Mouse (Mus musculus) adrenal gland, postnatal 14 days (tissue): Measurements from ENCODE around the gene Slc48a1. TPM values are rescaled to one million over a fixed set of nuclear protein-coding genes. Genes with fewer than 3 reads are reported as not detected.

Source experiments
- DNase-seq: peaks from one replicate; pipeline ENCODE4 v3.0.0; 2021; ENCODE audit warnings: mixed read lengths
- long read RNA-seq, 2 experiments: library from polyadenylated mRNA; stranded (forward); transcript quantifications; one replicate each; pipeline ENCODE4 v2.0.0; 2021
- total RNA-seq: library from RNA; stranded (reverse); gene quantifications from 2 replicates; pipeline ENCODE4 v1.2.3, GENCODE M21; 2021

Slc48a1 gene
- 68.8 and 76.9 TPM in 2 replicates for total RNA-seq
- long read RNA-seq, experiment 1, transcript Slc48a1-201 (3 exons, 2,536 nt) = major isoform, 183 of 204 reads
- long read RNA-seq, experiment 1, partial matches to known transcripts = 1 of 204 reads
- long read RNA-seq, experiment 1, other reads (novel, unspliced or antisense) = 20 of 204 reads
- long read RNA-seq, experiment 2, transcript Slc48a1-201 (3 exons, 2,536 nt) = major isoform, 123 of 152 reads
- long read RNA-seq, experiment 2, partial matches to known transcripts = 23 of 152 reads
- long read RNA-seq, experiment 2, other reads (novel, unspliced or antisense) = 6 of 152 reads

DNA sequence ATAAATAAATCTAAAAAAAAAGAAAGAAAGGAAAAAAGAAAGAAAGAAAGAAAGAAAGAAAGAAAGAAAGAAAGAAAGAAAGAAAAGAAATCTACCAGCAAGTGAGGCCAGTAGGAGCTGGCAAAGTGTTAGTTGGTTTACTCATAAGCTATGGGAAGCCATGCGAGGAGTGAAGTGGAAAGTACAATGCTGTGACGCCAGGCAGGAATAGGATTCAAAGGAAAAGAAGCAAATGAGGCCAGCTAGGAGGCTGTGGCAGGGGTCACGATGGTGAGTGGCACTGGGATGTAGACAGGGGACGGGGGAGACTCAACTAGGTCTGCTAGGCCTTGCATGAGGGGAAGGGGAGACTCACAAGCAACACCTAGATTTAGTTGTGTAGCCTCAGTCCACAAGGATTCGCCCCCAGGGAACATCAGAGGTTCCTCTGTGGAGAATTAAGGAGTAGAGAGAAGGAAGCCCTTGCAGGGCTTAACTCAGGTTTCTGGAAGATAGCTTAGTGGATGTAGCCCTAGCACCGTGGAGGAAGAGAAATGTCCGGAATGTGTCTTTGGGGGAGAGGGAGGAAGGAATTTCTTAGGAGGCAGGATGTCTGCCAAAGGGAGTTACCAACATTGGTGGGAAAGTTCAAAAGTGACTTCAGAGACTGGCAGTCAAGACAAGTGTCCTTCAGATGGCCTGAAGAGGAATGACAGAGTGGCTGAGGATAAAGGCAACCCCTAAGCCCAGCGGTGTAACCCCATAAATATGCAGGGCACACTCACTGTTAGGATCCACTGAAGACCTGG, at the start of gene Slc48a1:
Slc48a1 (plus strand) TSS at position 210 of the 788 bp plus-strand sequence.
- no peak for DNase-seq

DNA sequence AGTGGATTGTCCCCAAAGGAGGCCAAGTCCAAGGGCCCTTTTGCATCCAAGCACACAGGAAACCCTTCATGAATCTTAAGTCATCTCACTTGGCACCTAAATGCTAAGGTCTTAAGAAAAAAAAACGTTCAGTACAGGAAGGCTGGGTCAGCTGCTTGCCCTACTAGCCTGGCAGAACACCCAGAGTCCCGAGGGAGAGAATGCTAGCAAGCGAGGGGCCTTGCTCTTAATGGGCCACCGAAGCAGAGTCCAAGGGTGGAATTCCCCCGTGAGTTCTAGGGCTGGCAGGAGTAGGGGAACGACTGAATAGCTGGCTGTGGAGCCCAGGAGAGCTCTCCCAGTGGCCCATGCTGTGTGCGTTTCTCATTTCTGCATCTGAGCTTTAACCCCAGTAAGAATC, 49.5 kb upstream of the Slc48a1 start:
- DNase-seq = peak; percentile 82

GRCm38 (mm10) chr15:97730365-97730764, 48.0 kb upstream of the Slc48a1 start:
- DNase-seq = no peak

- no peak for DNase-seq
Measured at GRCm38 (mm10) chr15:97731111-97731510, 47.2 kb upstream of the Slc48a1 start, which contains the start of gene Endou. Gene Endou (minus strand): TSS chr15:97731339.

DNA sequence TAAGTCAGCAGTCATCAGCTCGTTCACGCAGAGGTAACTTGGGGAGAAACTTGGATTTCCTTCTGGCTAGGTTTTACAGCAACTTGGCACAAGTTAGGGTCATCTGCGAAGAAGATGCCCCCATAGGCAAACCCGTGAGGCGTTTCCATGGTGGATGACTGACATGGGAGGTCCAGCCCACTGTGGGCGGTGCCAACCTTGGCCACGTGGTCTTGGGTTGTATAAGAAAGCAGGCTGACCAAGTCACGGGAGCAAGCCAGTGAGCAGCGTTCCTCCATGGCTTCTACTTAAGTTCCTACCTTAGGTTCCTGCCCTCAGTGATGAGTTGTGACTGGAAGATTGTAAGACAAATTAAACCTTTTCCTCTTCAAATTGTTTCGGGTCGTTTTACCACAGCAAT, 46.3 kb upstream of the Slc48a1 start:
- DNase-seq = no peak

DNA sequence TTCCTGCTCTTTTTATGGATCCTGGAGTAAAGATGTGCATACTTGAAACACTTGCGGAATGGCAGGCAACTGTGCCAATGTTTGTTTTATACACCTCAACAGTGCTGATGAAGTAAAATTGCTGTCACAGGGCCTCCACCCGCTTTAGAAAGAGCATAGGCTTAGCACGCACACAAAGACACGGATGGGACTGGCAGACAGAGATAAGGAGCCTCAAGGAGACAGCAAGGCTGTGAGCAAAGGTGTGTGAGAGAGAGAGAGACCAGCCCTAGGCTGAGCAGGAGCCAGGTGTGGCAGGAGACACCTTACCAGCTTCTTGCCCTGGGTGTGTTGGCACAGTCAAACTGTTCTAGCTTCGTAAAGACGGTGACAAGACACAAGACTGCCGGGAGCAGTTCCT, 39.4 kb upstream of the Slc48a1 start:
- no peak for DNase-seq

DNA sequence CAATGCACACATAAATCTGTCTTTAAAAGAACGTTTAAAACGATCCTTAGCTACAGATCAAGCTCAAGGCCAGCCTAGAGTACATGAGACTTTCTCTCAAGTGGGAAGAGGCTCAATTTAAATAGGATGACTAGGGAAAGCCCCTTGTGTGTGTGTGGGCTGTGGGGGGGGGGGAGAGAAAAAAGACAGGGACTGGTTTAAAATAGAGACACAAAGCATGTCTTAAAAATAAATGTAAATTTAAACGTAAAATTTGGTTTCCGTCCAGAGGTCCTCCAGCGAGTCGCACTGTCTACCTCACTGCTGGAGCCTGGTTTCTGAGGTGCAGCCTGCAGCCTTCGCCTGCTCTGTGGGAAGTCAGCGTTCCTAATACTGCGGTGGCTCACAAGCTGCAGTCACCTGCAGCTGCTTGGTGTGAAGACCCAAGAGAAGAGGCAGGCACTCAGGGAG, 38.0 kb upstream of the Slc48a1 start:
- no peak for DNase-seq

DNA sequence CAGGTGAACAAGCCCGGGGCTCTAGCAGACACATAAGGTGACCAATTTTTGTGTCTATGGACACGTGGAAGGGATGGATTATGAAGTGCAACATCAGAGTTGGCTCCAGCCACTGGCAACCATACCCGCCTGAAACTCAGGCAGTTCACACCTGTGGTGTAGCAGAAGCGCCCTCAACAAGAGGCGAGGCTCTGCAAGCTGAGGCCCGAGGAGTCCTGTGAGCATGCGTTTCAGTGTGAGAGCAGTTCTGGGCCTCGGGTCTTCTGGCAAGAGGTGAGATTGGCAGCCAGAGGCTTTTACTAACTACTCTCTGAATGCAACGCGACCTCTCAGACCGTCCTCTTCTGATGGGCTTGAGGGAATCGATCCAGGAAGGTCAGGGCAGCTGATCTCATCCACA, 36.7 kb upstream of the Slc48a1 start:
- no peak for DNase-seq

DNA sequence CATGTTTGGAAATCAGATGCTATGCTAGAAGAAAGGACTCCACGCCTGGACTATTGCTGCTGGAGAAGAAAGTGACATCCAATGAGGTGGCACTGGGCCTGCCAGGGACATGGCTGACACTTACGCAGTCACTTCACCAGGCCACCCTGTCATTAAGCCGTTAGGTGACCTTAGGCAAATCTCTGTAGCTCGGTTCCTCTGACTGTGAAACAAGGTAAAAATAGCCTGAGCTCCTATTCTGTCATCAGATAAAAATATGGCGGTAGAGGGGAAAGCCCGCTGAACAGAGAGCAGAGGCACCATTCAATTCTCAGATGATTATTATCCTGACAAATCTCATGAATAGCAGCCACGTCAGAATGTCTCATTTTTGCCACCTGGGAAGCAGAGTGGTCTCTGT, 36.2 kb upstream of the Slc48a1 start:
- DNase-seq = no peak

DNA sequence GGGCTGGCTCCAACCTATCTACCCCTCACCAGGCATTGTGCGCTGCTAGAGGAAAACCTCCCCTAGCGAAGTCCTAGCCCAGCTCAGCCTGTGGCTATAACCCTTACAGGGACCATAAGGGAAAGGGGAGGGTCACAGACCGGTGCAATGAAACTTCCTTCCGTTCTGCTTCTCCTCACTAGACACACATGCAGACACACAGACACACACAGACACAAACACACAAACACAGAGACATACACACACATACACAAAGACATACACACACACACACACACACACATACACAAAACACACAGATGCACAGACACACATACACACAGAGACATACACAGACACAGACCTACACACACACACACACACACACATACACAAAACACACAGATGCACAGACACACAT, 35.7 kb upstream of the Slc48a1 start:
- no peak for DNase-seq

GRCm38 (mm10) chr15:97743210-97743609, 35.1 kb upstream of the Slc48a1 start:
- no peak for DNase-seq

- DNase-seq = peak; percentile 30
Measured at GRCm38 (mm10) chr15:97743961-97744525, 34.3 kb upstream of the Slc48a1 start.

DNA sequence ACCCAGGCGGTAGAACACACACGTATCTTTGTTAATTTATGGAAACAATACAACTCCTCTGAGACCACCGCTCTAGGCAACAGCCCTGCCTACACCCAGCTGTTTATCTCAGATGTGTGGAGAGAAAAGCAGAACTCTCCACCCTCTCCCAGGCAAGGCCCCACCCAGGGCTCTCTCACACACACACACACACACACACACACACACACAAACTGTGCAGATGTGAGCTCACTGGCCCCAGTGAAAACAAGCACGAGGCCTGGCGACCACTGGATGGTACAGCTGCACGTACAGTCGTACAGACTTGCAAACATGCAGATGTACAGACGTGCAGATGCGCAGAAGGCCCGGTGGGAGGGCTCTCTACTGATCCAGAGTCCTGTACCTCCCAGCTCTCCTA, 33.4 kb upstream of the Slc48a1 start:
- DNase-seq = no peak

- peak; percentile 90 for DNase-seq
Measured at GRCm38 (mm10) chr15:97745331-97745730, 33.0 kb upstream of the Slc48a1 start.

DNA sequence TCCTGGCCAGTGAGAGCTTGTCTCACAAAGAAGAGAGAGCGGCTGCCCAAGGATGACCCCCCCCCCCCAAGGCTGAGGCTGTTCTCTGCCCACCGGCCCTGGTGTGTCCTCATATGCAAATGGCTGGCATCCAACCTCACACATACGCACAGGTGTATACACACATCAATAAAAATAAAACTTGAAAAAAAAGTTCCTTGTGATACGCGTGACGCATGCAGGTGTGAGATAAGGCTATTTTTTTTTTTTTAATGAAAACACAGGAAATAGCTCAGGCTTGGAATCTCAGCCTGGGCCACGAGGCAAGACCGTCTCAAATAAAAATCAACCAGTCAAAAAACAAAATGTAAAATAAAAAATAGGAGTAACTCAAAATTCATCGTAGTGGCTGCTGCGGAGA, 32.0 kb upstream of the Slc48a1 start:
- DNase-seq = no peak

GRCm38 (mm10) chr15:97746748-97747147, 31.6 kb upstream of the Slc48a1 start:
- no peak for DNase-seq

DNA sequence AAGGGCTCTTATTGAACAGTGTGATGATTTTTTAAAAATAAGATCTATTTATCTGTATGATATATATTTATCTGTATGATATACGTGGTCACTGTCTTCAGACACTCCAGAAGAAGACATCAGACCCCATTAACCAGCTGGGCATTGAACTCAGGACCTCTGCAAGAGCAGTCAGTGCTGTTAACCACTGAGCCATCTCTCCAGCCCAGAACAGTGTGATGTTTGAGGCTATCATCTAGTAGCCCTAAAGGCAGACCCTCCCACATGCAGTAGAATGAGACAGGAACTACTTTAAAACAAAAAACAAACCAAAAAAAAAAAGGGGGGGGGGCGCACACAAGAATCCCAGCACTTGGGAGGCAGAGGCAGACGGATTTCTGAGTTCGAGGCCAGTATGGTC, 30.8 kb upstream of the Slc48a1 start:
- DNase-seq = no peak

DNA sequence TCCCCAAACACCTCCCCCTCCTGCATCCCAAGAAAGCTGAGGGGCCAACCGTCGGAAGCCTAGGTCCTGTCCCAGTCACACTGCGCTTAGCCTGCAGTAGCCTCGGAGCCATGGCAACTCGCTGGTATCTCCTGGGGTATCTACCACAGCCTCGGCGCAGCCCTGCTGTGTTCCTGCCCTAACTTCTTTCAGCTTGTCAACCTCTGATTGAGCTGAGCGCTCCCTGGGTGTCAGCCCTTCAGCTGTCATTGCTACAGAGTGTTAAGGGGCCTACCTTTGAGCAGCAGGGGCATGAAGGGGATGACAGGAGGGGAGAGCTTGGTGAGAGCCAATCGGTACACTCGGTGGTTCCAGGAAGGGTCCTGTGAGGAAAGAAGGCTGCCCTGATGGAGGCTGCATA, 30.0 kb upstream of the Slc48a1 start:
- no peak for DNase-seq

DNA sequence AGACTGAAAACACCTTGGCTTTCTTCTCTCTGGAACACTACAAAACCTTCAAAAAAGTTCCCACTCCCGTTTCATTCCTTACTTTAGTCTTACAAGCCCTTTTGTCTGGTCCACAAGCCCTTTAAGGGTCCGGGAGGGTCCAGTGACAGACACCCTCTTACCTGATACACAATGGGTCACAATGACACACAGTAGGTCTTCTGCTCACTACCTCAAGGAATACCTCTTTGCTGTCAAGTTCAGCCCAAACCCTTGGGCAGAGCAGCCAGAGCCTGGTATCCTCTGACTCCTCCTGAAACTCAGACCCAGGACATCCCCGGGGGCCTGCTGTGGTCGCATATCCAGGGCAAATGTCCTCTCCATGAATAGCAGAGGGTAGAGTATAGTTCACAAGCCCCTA, 29.4 kb upstream of the Slc48a1 start:
- DNase-seq = no peak

DNA sequence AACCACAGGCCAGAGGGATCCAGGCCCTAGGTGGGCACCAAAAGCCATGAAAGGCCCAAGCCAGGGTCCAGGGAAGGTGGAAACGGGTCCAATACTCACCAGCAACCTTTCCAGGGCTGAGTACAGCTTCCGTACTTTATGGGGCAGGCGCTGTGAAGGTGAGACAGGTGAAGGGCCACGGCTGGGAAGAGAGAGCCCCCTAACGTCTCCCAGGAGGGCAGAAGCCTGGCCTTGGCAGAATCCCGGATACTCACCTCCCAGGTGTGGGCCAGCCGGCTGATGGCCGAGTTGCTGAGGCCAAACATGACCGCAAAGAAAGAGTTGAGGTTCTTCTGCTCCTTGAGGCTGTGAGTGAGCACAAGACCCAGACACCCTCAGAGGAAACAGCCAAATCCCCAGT, 28.9 kb upstream of the Slc48a1 start:
- no peak for DNase-seq

GRCm38 (mm10) chr15:97749841-97750240, 28.5 kb upstream of the Slc48a1 start:
- no peak for DNase-seq

GRCm38 (mm10) chr15:97750697-97751096, 27.6 kb upstream of the Slc48a1 start:
- DNase-seq = peak; percentile 91

DNA sequence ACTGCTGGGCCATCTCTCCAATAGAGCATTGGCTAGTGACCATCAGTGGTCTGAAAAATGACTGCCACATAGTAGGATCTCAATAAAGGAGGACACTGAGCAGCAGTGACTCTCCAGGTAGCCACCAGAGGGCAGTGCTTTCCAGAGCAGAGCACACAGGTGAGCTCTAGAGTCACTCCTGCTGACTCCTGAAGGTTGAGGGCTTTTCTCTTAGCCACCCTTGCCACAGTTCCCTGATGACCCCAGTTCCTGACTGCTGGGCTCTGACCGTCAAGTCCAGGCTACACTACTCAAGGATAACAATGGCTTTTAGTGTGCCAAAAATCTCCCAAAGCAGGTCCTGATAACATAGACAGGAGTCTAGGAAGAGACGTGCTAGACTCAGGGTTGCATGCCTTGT, 26.6 kb upstream of the Slc48a1 start:
- no peak for DNase-seq
